Mouse (Mus musculus) forebrain, embryonic 14.5 days (tissue): ENCODE results near the gene Rab7b. TPM values are rescaled to one million over a fixed set of nuclear protein-coding genes. Genes with fewer than 3 reads are reported as not detected.

Experiments used
- ATAC-seq: fragments of 200-750 bp; cut with Nextera tagmentation; 2 replicates; pipeline ENCODE4 v1.8.0; 2017; ENCODE audit warnings: mild to moderate bottlenecking, moderate library complexity
- DNase-seq: peaks from one replicate; pipeline ENCODE4 v3.0.0-alpha.2; 2015; ENCODE audit warnings: low spot score
- H3K27ac ChIP-seq: fragments of 300-500 bp; sonication (generic); 2 replicates; pipeline ENCODE4 v1.5.1; 2014; ENCODE audit warnings: low read depth, mild to moderate bottlenecking, control low read depth, low read length, moderate library complexity
- H3K27me3 ChIP-seq: fragments of 300-500 bp; sonication (generic); replicated peaks from 2 replicates; pipeline ENCODE4 v1.6.1; 2014; ENCODE audit warnings: low read length, control low read depth, mixed read lengths; ENCODE audit not compliant: control insufficient read depth, insufficient read depth
- H3K36me3 ChIP-seq: fragments of 300-500 bp; sonication (generic); 2 replicates; pipeline ENCODE4 v1.6.1; 2014; ENCODE audit warnings: low read length, control low read depth; ENCODE audit not compliant: control insufficient read depth, insufficient read depth
- H3K4me1 ChIP-seq: fragments of 300-500 bp; sonication (generic); 2 replicates; pipeline ENCODE4 v1.6.1; 2014; ENCODE audit warnings: antibody characterized with exemption, low read length, control low read depth; ENCODE audit not compliant: control insufficient read depth, insufficient read depth
- H3K4me2 ChIP-seq: fragments of 300-500 bp; sonication (generic); 2 replicates; pipeline ENCODE4 v1.6.1; 2014; ENCODE audit warnings: mild to moderate bottlenecking, control low read depth, low read length
- H3K4me3 ChIP-seq: fragments of 300-500 bp; sonication (generic); 2 replicates; pipeline ENCODE4 v1.5.1; 2014; ENCODE audit warnings: low read depth, low read length, control low read depth
- H3K9ac ChIP-seq: fragments of 300-500 bp; sonication (generic); 2 replicates; pipeline ENCODE4 v1.6.1; 2014; ENCODE audit warnings: mild to moderate bottlenecking, low read length, control low read depth, moderate library complexity
- H3K9me3 ChIP-seq: fragments of 300-500 bp; sonication (generic); replicated peaks from 2 replicates; pipeline ENCODE4 v1.6.1; 2016; ENCODE audit warnings: low read length, control low read depth, mixed read lengths; ENCODE audit not compliant: control insufficient read depth
- WGBS: fragments of 180-500 bp; shearing (Covaris S2); extraction: QIAGEN DNeasy Blood & Tissue Kit; methylation state at CpG from one replicate; pipeline ENCODE4 v1.1.7; 2014; 5-methylcytosine and 5-hydroxymethylcytosine counted together
- polyA plus RNA-seq: library from polyadenylated mRNA; unstranded; fragments of >200 nt; fragmentation: Nextera tagmentation; extraction: Ambion mirVana; gene quantifications from 2 replicates; pipeline ENCODE4 v1.2.1, GENCODE M21; 2014

The Rab7b gene
- polyA plus RNA-seq, 1 experiment from 2014 or later = 1.1 TPM

DNA sequence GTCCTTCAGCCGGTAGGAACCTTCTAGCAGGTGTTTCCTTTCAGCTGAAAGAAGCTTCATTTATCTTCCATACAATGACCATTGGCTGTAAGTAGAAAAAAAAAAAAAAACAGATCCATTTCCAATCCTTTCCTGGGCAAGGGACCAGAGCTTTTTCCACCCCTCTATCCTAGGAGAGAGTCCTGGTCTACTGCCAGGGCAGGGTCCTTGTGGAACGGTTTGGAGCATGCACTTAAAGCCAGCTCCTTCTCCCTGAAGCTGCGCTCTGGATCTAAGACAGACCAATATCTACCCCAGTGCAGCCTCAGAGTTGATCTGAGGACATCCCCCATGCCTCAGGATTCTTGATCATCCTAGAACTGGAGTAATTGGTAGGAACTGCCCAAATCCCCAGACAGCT, 33.5 kb downstream of the Rab7b start:
- Histone ChIP-seq H3K36me3 (no peaks in the 10 kb centered on the region), H3K27ac (no peak overlapping the region), H3K9ac (no peak overlapping the region), H3K4me2 (no peak overlapping the region), H3K4me3 (no peak overlapping the region), H3K9me3 (no peaks in the 10 kb centered on the region), H3K27me3 (no peaks in the 10 kb centered on the region), H3K4me1 (no peaks in the 10 kb centered on the region)
- WGBS = 88% methylated on average over 3 of the region's 3 CpGs
- no peak for DNase-seq
- ATAC-seq = no peak

DNA sequence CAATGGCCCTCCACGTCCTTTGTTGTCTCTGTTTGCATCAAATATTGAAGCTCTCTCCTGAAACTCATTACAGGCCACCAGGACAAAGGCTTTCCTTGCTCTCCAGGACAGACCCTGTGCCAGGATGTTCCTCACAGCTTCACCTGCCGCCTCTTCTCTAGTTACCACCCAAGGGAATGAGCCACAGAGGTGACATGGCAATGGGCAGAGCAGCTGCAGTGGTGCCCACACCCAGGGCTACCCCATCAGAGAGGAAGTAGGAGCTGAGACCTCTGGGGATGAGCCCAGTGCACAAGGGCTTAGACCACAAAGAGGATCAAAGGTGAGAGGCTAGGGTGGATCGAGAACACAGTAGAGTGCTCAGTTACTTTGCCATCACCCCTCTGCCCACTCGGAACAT, 35.1 kb downstream of the Rab7b start:
- H3K36me3 ChIP-seq = no peaks in the 10 kb centered on the region
- DNase-seq (no peak), ATAC-seq (no peak)
- no peak overlapping the region for H3K4me3 ChIP-seq
- H3K9ac ChIP-seq = no peak overlapping the region
- H3K4me1 ChIP-seq = no peaks in the 10 kb centered on the region
- no peak overlapping the region for H3K4me2 ChIP-seq
- H3K27me3 ChIP-seq = no peaks in the 10 kb centered on the region
- no peak overlapping the region for H3K27ac ChIP-seq
- H3K9me3 ChIP-seq = no peaks in the 10 kb centered on the region
- 48% methylated on average over 4 of the region's 4 CpGs for WGBS

- Histone ChIP-seq H3K27ac (no peak overlapping the region), H3K4me3 (no peak overlapping the region), H3K27me3 (no peaks in the 10 kb centered on the region), H3K4me2 (no peak overlapping the region), H3K9ac (no peak overlapping the region), H3K36me3 (no peaks in the 10 kb centered on the region), H3K9me3 (no peaks in the 10 kb centered on the region), H3K4me1 (no peaks in the 10 kb centered on the region)
- WGBS = 79% methylated on average over 6 of the region's 6 CpGs
- no peak for DNase-seq
- ATAC-seq = no peak
Measured at GRCm38 (mm10) chr1:131726586-131726985, 38.1 kb downstream of the Rab7b start.

DNA sequence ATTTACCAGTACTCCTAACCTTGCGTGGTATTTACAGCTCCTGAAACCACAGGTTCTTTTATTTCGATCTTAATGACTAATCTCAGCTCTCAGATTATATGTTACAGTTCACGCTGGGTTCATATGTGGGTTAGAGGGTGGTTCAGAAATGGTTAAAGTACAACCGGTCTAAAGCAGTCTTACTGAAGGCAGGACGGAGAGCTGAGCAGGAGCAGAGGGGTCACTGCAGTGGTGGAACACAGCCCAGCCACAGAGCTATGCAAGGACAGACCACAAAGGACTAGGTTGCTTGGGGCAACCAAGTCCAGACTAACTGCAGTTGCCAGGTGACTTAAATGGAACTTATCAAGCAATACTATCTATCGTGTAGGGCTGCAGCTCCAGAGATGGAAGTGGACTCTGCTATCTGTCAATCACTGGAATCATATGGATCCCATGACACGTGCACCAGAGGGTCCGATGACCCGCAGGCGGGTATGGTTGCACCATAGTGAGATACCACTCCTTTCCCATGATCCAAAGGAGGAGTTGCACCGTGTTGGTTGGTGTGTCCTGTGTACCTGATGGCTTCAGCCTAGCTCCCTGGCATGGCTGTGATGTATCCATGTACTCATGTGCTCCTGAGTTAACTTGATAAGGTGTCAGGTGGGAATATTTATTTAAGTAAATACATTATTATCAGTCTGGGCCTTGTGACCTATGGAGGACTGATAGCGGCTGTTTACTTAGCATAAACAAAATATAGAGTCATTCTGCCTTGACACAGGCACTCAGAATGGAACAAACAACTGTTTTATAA, 42.3 kb downstream of the Rab7b start:
- no peak overlapping the region for H3K4me3 ChIP-seq
- H3K4me2 ChIP-seq = no peak overlapping the region
- DNase-seq (no peak), ATAC-seq (no peak)
- H3K27me3 ChIP-seq = no peaks in the 10 kb centered on the region
- H3K36me3 ChIP-seq = no peaks in the 10 kb centered on the region
- no peak overlapping the region for H3K27ac ChIP-seq
- WGBS = 86% methylated on average over 12 of the region's 12 CpGs
- H3K9ac ChIP-seq = no peak overlapping the region
- no peaks in the 10 kb centered on the region for H3K9me3 ChIP-seq
- no peaks in the 10 kb centered on the region for H3K4me1 ChIP-seq

DNA sequence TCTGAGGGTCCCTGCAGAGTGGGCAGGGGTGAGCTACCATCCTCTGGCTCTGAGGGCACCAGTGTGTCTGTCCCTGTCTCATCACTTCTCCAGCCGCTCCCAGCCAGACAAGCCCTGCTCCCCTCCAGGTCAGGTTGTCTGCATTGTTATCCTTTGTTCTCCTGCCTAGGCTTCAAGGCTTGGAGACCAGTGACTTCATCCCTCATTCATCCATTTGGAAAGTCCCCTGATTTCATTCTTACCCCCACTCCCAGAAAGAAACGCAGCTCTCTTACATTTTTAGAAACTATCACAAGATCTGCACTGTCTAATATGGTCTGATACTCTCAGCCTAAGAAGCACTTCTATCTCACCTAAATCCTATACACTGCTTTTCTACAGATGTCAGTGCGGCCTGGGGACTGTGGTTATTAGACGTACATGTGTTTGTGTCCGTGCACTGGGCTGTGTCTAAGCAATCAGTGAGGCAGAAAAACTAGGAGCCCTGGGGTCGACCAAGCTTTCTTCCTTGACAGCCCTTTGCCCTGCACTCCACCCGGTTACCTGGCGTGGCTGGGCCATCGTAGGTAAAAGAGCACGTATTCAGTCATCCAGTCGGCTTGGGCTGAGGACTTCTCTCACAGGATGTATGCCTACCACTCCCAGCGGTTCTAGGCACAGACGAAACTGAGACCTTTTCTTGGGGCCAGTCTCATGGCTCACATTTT, 45.1 kb downstream of the Rab7b start:
- Histone ChIP-seq H3K9me3 (no peaks in the 10 kb centered on the region), H3K4me1 (peaks cover 5% of the 10 kb centered on the region; the same call in 1 of the 2 replicates), H3K27ac (no peak overlapping the region), H3K36me3 (no peaks in the 10 kb centered on the region), H3K9ac (no peak overlapping the region), H3K4me2 (no peak overlapping the region), H3K27me3 (no peaks in the 10 kb centered on the region), H3K4me3 (no peak overlapping the region)
- no peak for DNase-seq
- no peak for ATAC-seq
- 47% methylated on average over 13 of the region's 13 CpGs for WGBS

- ATAC-seq (no peak), DNase-seq (no peak)
- Histone ChIP-seq H3K36me3 (no peaks in the 10 kb centered on the region), H3K4me1 (peaks cover 5% of the 10 kb centered on the region; the same call in 1 of the 2 replicates), H3K9ac (no peak overlapping the region), H3K27ac (no peak overlapping the region), H3K4me3 (no peak overlapping the region), H3K27me3 (no peaks in the 10 kb centered on the region), H3K4me2 (no peak overlapping the region), H3K9me3 (no peaks in the 10 kb centered on the region)
- 93% methylated on average over 6 of the region's 6 CpGs for WGBS
Measured at GRCm38 (mm10) chr1:131734657-131735273, 46.3 kb downstream of the Rab7b start.

GRCm38 (mm10) chr1:131736494-131736893, 48.0 kb downstream of the Rab7b start:
- Histone ChIP-seq H3K9ac (no peak overlapping the region), H3K36me3 (no peaks in the 10 kb centered on the region), H3K27me3 (no peaks in the 10 kb centered on the region), H3K4me3 (no peak overlapping the region), H3K27ac (no peak overlapping the region), H3K4me1 (peaks cover 5% of the 10 kb centered on the region; the same call in 1 of the 2 replicates), H3K4me2 (no peak overlapping the region), H3K9me3 (no peaks in the 10 kb centered on the region)
- DNase-seq (no peak), ATAC-seq (no peak)
- WGBS = 90% methylated on average over 9 of the region's 9 CpGs

DNA sequence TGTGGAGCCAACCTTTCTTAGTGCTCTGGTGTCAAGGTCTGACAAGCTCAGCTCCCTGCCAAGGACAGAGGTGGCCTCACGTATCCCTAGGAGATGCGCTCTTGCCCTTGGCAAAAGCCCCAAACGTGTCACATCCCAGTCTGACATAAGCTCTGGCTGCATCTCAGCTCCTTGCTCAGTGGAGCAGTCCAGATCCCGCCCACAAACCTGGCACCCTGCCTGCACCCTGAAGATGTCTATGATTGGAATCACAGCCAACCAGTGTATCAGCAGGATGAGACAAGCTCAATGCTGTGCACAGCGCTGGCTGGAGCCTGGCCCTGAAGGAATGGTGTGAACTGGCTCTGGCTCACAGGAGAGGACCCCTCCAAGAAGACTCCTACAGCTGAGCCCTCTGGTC, 48.8 kb downstream of the Rab7b start:
- Histone ChIP-seq H3K9me3 (no peaks in the 10 kb centered on the region), H3K27ac (peak overlapping the region; percentile 54; the same call in 1 of the 2 replicates), H3K36me3 (no peaks in the 10 kb centered on the region), H3K9ac (no peak overlapping the region), H3K4me3 (no peak overlapping the region), H3K4me2 (no peak overlapping the region), H3K4me1 (peaks cover 5% of the 10 kb centered on the region; the same call in 1 of the 2 replicates), H3K27me3 (no peaks in the 10 kb centered on the region)
- 51% methylated on average over 5 of the region's 5 CpGs for WGBS
- DNase-seq (peak; percentile 83), ATAC-seq (peak; percentile 81; the same call in 1 of the 2 replicates)
